Mouse (Mus musculus): Measurements from ENCODE around the gene Xrcc3.

DNA sequence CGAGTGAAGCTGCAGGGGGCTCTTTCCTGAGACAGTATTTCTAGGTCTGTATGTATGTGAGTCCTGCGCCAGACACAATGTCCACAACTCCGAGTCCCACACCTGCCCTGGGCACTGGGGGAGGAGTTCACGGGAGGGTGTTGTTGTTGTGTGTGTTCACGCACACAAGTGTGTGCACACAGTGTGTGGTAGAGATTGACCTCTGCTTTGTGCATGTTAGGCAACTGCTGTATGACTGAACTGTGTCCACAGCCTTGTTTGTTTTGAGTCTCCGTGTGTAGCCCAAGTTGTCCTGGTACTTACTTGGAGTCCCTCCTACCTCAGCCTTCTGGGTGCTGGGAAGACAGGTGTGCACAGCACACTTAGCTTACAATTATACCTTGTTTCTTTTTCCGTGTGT is 23.0 kb downstream of the Xrcc3 start:
- no peak for TF ChIP-seq CTCF (IDR thresholded peaks at IDR 0.05; ENCODE audit: low read depth)
- no peak for TF ChIP-seq EP300 (IDR thresholded peaks at IDR 0.05; ENCODE audit: low read depth)

Data from liver, postnatal 0 days (tissue).